Mouse (Mus musculus) midbrain, embryonic 14.5 days (tissue): ENCODE results near the gene Rmi1. TPM values are rescaled to one million over a fixed set of nuclear protein-coding genes. Genes with fewer than 3 reads are reported as not detected.
A peak's percentile ranks its signal among the peaks of the same experiment; 100 is the strongest.

ENCODE experiments used
- ATAC-seq: fragments of 200-750 bp; cut with Nextera tagmentation; 2 replicates; pipeline ENCODE4 v1.8.0; 2017; ENCODE audit warnings: moderate number of reproducible peaks, moderate library complexity; ENCODE audit not compliant: low FRiP score, low TSS enrichment
- DNase-seq: peaks from one replicate; pipeline ENCODE4 v3.0.0-alpha.2; 2015
- H3K27ac ChIP-seq: fragments of 300-500 bp; sonication (generic); replicated peaks from 2 replicates; pipeline ENCODE4 v1.5.1; 2014; ENCODE audit warnings: mild to moderate bottlenecking, low read depth, low read length, moderate library complexity
- H3K27me3 ChIP-seq: fragments of 300-500 bp; sonication (generic); 2 replicates; pipeline ENCODE4 v1.6.1; 2014; ENCODE audit warnings: low read length, control low read depth, mixed read lengths; ENCODE audit not compliant: control insufficient read depth, insufficient read depth
- H3K36me3 ChIP-seq: fragments of 300-500 bp; sonication (generic); 2 replicates; pipeline ENCODE4 v1.6.1; 2014; ENCODE audit warnings: low read length, control low read depth; ENCODE audit not compliant: control insufficient read depth, insufficient read depth
- H3K4me1 ChIP-seq: fragments of 300-500 bp; sonication (generic); 2 replicates; pipeline ENCODE4 v1.6.1; 2014; ENCODE audit warnings: mild to moderate bottlenecking, antibody characterized with exemption, low read length, control low read depth; ENCODE audit not compliant: control insufficient read depth, insufficient read depth
- H3K4me2 ChIP-seq: fragments of 300-500 bp; sonication (generic); 2 replicates; pipeline ENCODE4 v1.6.1; 2014; ENCODE audit warnings: mild to moderate bottlenecking, low read length, moderate library complexity
- H3K4me3 ChIP-seq: fragments of 300-500 bp; sonication (generic); replicated peaks from 2 replicates; pipeline ENCODE4 v1.5.1; 2014; ENCODE audit warnings: low read depth, low read length
- H3K9ac ChIP-seq: fragments of 300-500 bp; sonication (generic); replicated peaks from 2 replicates; pipeline ENCODE4 v1.6.1; 2014; ENCODE audit warnings: mild to moderate bottlenecking, low read length, moderate library complexity
- H3K9me3 ChIP-seq: fragments of 300-500 bp; sonication (generic); 2 replicates; pipeline ENCODE4 v1.6.1; 2016; ENCODE audit warnings: low read length, control low read depth, mixed read lengths; ENCODE audit not compliant: control insufficient read depth
- WGBS: fragments of 180-500 bp; shearing (Covaris S2); extraction: QIAGEN DNeasy Blood & Tissue Kit; methylation state at CpG from one replicate; pipeline ENCODE4 v1.1.7; 2014; 5-methylcytosine and 5-hydroxymethylcytosine counted together
- polyA plus RNA-seq: library from polyadenylated mRNA; unstranded; fragments of >200 nt; fragmentation: Nextera tagmentation; extraction: Ambion mirVana; gene quantifications from 2 replicates; pipeline ENCODE4 v1.2.1, GENCODE M21; 2014

The Rmi1 gene
- polyA plus RNA-seq, 1 experiment from 2014 or later = 26.0 TPM

- Histone ChIP-seq H3K9ac (no peak overlapping the region), H3K27ac (no peak overlapping the region), H3K4me1 (no peaks in the 10 kb centered on the region), H3K36me3 (no peaks in the 10 kb centered on the region), H3K27me3 (no peaks in the 10 kb centered on the region), H3K4me2 (no peak overlapping the region), H3K4me3 (no peak overlapping the region), H3K9me3 (no peaks in the 10 kb centered on the region)
- ATAC-seq (no peak), DNase-seq (no peak)
- 84% methylated on average over 4 of the region's 4 CpGs for WGBS
Observed at GRCm38 (mm10) chr13:58368835-58369234, 33.2 kb upstream of the Rmi1 start.

- H3K27me3 ChIP-seq = no peaks in the 10 kb centered on the region
- WGBS = 90% methylated on average over 5 of the region's 5 CpGs
- H3K9ac ChIP-seq = no peak overlapping the region
- no peaks in the 10 kb centered on the region for H3K36me3 ChIP-seq
- H3K9me3 ChIP-seq = no peaks in the 10 kb centered on the region
- DNase-seq = no peak
- H3K4me3 ChIP-seq = no peak overlapping the region
- H3K4me2 ChIP-seq = no peak overlapping the region
- no peaks in the 10 kb centered on the region for H3K4me1 ChIP-seq
- ATAC-seq = no peak
- H3K27ac ChIP-seq = no peak overlapping the region
Observed at GRCm38 (mm10) chr13:58372278-58373152, 29.5 kb upstream of the Rmi1 start.

- Histone ChIP-seq H3K9me3 (no peaks in the 10 kb centered on the region), H3K4me2 (no peak overlapping the region), H3K36me3 (no peaks in the 10 kb centered on the region), H3K27me3 (no peaks in the 10 kb centered on the region), H3K27ac (no peak overlapping the region), H3K4me1 (no peaks in the 10 kb centered on the region), H3K9ac (no peak overlapping the region), H3K4me3 (no peak overlapping the region)
- no peak for ATAC-seq
- no peak for DNase-seq
- 89% methylated on average over 2 of the region's 2 CpGs for WGBS
Observed at GRCm38 (mm10) chr13:58373153-58373470, 28.9 kb upstream of the Rmi1 start.

GRCm38 (mm10) chr13:58384371-58384770 is 17.7 kb upstream of the Rmi1 start:
- Histone ChIP-seq H3K27me3 (no peaks in the 10 kb centered on the region), H3K9me3 (peaks cover 18% of the 10 kb centered on the region), H3K27ac (no peak overlapping the region), H3K4me1 (peaks cover 4% of the 10 kb centered on the region; the same call in 1 of the 2 replicates), H3K36me3 (peaks cover 21% of the 10 kb centered on the region), H3K9ac (peak overlapping the region; percentile 69), H3K4me3 (peak overlapping the region; percentile 71), H3K4me2 (peak overlapping the region; percentile 92)
- DNase-seq = no peak
- no peak for ATAC-seq
- WGBS = 50% methylated on average over 11 of the region's 11 CpGs

- ATAC-seq = peak; percentile 75; the same call in 1 of the 2 replicates
- H3K4me2 ChIP-seq = peak within 1 kb of the TSS; percentile 92
- peaks cover 4% of the 10 kb centered on the region; the same call in 1 of the 2 replicates for H3K4me1 ChIP-seq
- H3K27ac ChIP-seq = no peak within 1 kb of the TSS
- DNase-seq = peak; percentile 80
- H3K4me3 ChIP-seq = peak within 1 kb of the TSS; percentile 71
- peak within 1 kb of the TSS; percentile 69 for H3K9ac ChIP-seq
- H3K36me3 ChIP-seq = peaks cover 26% of the 10 kb centered on the region
- peaks cover 14% of the 10 kb centered on the region for H3K9me3 ChIP-seq
- WGBS = 2% methylated on average over 80 of the region's 80 CpGs
- H3K27me3 ChIP-seq = no peaks in the 10 kb centered on the region
Observed at GRCm38 (mm10) chr13:58384779-58385546, 17.1 kb upstream of the Rmi1 start, which contains the start of gene 2210016F16Rik. 2210016F16Rik (minus strand) TSS chr13:58385225.

- 87% methylated on average over 7 of the region's 7 CpGs for WGBS
- H3K9ac ChIP-seq = peak overlapping the region; percentile 69
- DNase-seq (no peak), ATAC-seq (no peak)
- H3K9me3 ChIP-seq = peaks cover 10% of the 10 kb centered on the region
- peaks cover 4% of the 10 kb centered on the region; the same call in 1 of the 2 replicates for H3K4me1 ChIP-seq
- H3K4me2 ChIP-seq = peak overlapping the region; percentile 92
- peak overlapping the region; percentile 71 for H3K4me3 ChIP-seq
- H3K27ac ChIP-seq = no peak overlapping the region
- H3K36me3 ChIP-seq = peaks cover 30% of the 10 kb centered on the region
- no peaks in the 10 kb centered on the region for H3K27me3 ChIP-seq
Observed at GRCm38 (mm10) chr13:58385547-58385920, 16.5 kb upstream of the Rmi1 start.

GRCm38 (mm10) chr13:58387948-58388347 is 14.1 kb upstream of the Rmi1 start:
- H3K9ac ChIP-seq = no peak overlapping the region
- no peak overlapping the region for H3K27ac ChIP-seq
- no peak overlapping the region for H3K4me3 ChIP-seq
- peaks cover 4% of the 10 kb centered on the region; the same call in 1 of the 2 replicates for H3K4me1 ChIP-seq
- no peaks in the 10 kb centered on the region for H3K9me3 ChIP-seq
- no peak overlapping the region for H3K4me2 ChIP-seq
- 15% methylated on average over 7 of the region's 7 CpGs for WGBS
- peaks cover 31% of the 10 kb centered on the region for H3K36me3 ChIP-seq
- ATAC-seq (no peak), DNase-seq (peak; percentile 87)
- H3K27me3 ChIP-seq = no peaks in the 10 kb centered on the region

- DNase-seq (no peak), ATAC-seq (no peak; the same call in 1 of the 2 replicates)
- Histone ChIP-seq H3K4me3 (no peak overlapping the region), H3K9me3 (no peaks in the 10 kb centered on the region), H3K4me2 (no peak overlapping the region), H3K36me3 (peaks cover 34% of the 10 kb centered on the region), H3K27ac (no peak overlapping the region), H3K4me1 (peaks cover 4% of the 10 kb centered on the region; the same call in 1 of the 2 replicates), H3K9ac (no peak overlapping the region), H3K27me3 (no peaks in the 10 kb centered on the region)
- 45% methylated on average over 3 of the region's 3 CpGs for WGBS
Observed at GRCm38 (mm10) chr13:58388379-58388778, 13.7 kb upstream of the Rmi1 start.
